Mouse (Mus musculus) midbrain, postnatal 0 days (tissue): ENCODE measurements around the gene Tcl1b2. TPM values are rescaled to one million over a fixed set of nuclear protein-coding genes. Genes with fewer than 3 reads are reported as not detected.
"Not testable (repeated sequence)": the region's sequence is repeated elsewhere in the genome, so short reads cannot be mapped to it uniquely, and the experiment has no call there.

Experiments
- ATAC-seq: fragments of 200-750 bp; cut with Nextera tagmentation; 2 replicates; pipeline ENCODE4 v1.8.0; 2017; ENCODE audit warnings: moderate number of reproducible peaks, mild to moderate bottlenecking, moderate TSS enrichment, moderate library complexity; ENCODE audit not compliant: low FRiP score
- DNase-seq: peaks from one replicate; pipeline ENCODE4 v3.0.0-alpha.2; 2015; ENCODE audit warnings: low spot score
- H3K27ac ChIP-seq: fragments of 300-500 bp; sonication (generic); 2 replicates; pipeline ENCODE4 v1.5.1; 2014; ENCODE audit warnings: low read depth, mild to moderate bottlenecking, low read length, mixed read lengths
- H3K27me3 ChIP-seq: fragments of 300-500 bp; sonication (generic); 2 replicates; pipeline ENCODE4 v1.6.1; 2014; ENCODE audit warnings: low read length, control low read depth, mixed read lengths; ENCODE audit not compliant: insufficient read depth
- H3K36me3 ChIP-seq: fragments of 300-500 bp; sonication (generic); 2 replicates; pipeline ENCODE4 v1.6.1; 2014; ENCODE audit warnings: low read length, control low read depth, mixed read lengths; ENCODE audit not compliant: insufficient read depth
- H3K4me1 ChIP-seq: fragments of 300-500 bp; sonication (generic); 2 replicates; pipeline ENCODE4 v1.6.1; 2014; ENCODE audit warnings: mild to moderate bottlenecking, control low read depth, antibody characterized with exemption, low read length, mixed read lengths; ENCODE audit not compliant: insufficient read depth
- H3K4me2 ChIP-seq: fragments of 300-500 bp; sonication (generic); 2 replicates; pipeline ENCODE4 v1.6.1; 2014; ENCODE audit warnings: low read depth, mild to moderate bottlenecking, low read length, mixed read lengths; ENCODE audit not compliant: poor library complexity, severe bottlenecking
- H3K4me3 ChIP-seq: fragments of 300-500 bp; sonication (generic); 2 replicates; pipeline ENCODE4 v1.5.1; 2014; ENCODE audit warnings: low read depth, mild to moderate bottlenecking, low read length, moderate library complexity
- H3K9ac ChIP-seq: fragments of 300-500 bp; sonication (generic); replicated peaks from 2 replicates; pipeline ENCODE4 v1.6.1; 2014; ENCODE audit warnings: mild to moderate bottlenecking, low read length, moderate library complexity, mixed read lengths; ENCODE audit not compliant: poor library complexity, severe bottlenecking
- H3K9me3 ChIP-seq: fragments of 300-500 bp; sonication (generic); 2 replicates; pipeline ENCODE4 v1.6.1; 2016; ENCODE audit warnings: low read length, control low read depth
- CTCF ChIP-seq: IDR thresholded peaks from 2 replicates; pipeline ENCODE4 v1.5.1; 2016; ENCODE audit warnings: antibody characterized with exemption, mild to moderate bottlenecking
- WGBS: fragments of 180-500 bp; shearing (Covaris S2); extraction: QIAGEN DNeasy Blood & Tissue Kit; methylation state at CpG from one replicate; pipeline ENCODE4 v1.1.7; 2014; 5-methylcytosine and 5-hydroxymethylcytosine counted together
- polyA plus RNA-seq: library from polyadenylated mRNA; unstranded; fragments of >200 nt; fragmentation: Nextera tagmentation; extraction: Ambion mirVana; gene quantifications from 2 replicates; pipeline ENCODE4 v1.2.1, GENCODE M21; 2015
- total RNA-seq: library from RNA; depleted of rRNA; stranded (reverse); fragments of >200 nt; gene quantifications from 2 replicates; pipeline ENCODE4 v1.2.3, GENCODE M21; 2014

The Tcl1b2 gene
- total and polyA plus RNA-seq, 2 experiments from 2014 or later: not detected

GRCm38 (mm10) chr12:105158842-105159241 lies 13.0 kb downstream of the Tcl1b2 start:
- DNase-seq (no peak), ATAC-seq (no peak)
- H3K27me3 ChIP-seq: no peaks in the 10 kb centered on the region
- TF ChIP-seq CTCF: no peak
- H3K4me3 ChIP-seq: no peak overlapping the region
- no peaks in the 10 kb centered on the region for H3K9me3 ChIP-seq
- H3K9ac ChIP-seq: no peak overlapping the region
- H3K27ac ChIP-seq: no peak overlapping the region
- no peaks in the 10 kb centered on the region for H3K36me3 ChIP-seq
- no peak overlapping the region for H3K4me2 ChIP-seq
- 88% methylated on average over 6 of the region's 6 CpGs for WGBS
- no peaks in the 10 kb centered on the region for H3K4me1 ChIP-seq

- WGBS: 88% methylated on average over 4 of the region's 4 CpGs
- H3K9me3 ChIP-seq: no peaks in the 10 kb centered on the region
- ATAC-seq (no peak), DNase-seq (no peak)
- no peaks in the 10 kb centered on the region for H3K4me1 ChIP-seq
- H3K36me3 ChIP-seq: no peaks in the 10 kb centered on the region
- H3K4me2 ChIP-seq: no peak within 1 kb of the TSS
- H3K27me3 ChIP-seq: no peaks in the 10 kb centered on the region
- no peak within 1 kb of the TSS for H3K9ac ChIP-seq
- TF ChIP-seq CTCF: no peak
- no peak within 1 kb of the TSS for H3K4me3 ChIP-seq
- H3K27ac ChIP-seq: no peak within 1 kb of the TSS
These were observed 13.6 kb downstream of the Tcl1b2 start, which contains the start of gene Tcl1b1 for GRCm38 (mm10) chr12:105159390-105159789. Tcl1b1 (plus strand) TSS chr12:105159690.

- Histone ChIP-seq H3K27ac (no peak overlapping the region), H3K27me3 (no peaks in the 10 kb centered on the region), H3K4me3 (no peak overlapping the region), H3K4me1 (no peaks in the 10 kb centered on the region), H3K9ac (no peak overlapping the region), H3K4me2 (no peak overlapping the region), H3K36me3 (no peaks in the 10 kb centered on the region), H3K9me3 (no peaks in the 10 kb centered on the region)
- TF ChIP-seq CTCF: no peak
- DNase-seq: no peak
- 73% methylated on average over 3 of the region's 3 CpGs for WGBS
- ATAC-seq: no peak
These were observed 20.9 kb downstream of the Tcl1b2 start for GRCm38 (mm10) chr12:105166734-105167133.

GRCm38 (mm10) chr12:105173366-105173765 lies 27.6 kb downstream of the Tcl1b2 start:
- H3K27ac ChIP-seq: no peak overlapping the region
- H3K4me2 ChIP-seq: no peak overlapping the region
- DNase-seq: no peak
- no peaks in the 10 kb centered on the region for H3K27me3 ChIP-seq
- H3K9ac ChIP-seq: no peak overlapping the region
- H3K9me3 ChIP-seq: no peaks in the 10 kb centered on the region
- H3K4me1 ChIP-seq: no peaks in the 10 kb centered on the region
- no peak for ATAC-seq
- H3K4me3 ChIP-seq: no peak overlapping the region
- TF ChIP-seq CTCF: no peak
- no peaks in the 10 kb centered on the region for H3K36me3 ChIP-seq
- WGBS: 88% methylated on average over 2 of the region's 2 CpGs

DNA sequence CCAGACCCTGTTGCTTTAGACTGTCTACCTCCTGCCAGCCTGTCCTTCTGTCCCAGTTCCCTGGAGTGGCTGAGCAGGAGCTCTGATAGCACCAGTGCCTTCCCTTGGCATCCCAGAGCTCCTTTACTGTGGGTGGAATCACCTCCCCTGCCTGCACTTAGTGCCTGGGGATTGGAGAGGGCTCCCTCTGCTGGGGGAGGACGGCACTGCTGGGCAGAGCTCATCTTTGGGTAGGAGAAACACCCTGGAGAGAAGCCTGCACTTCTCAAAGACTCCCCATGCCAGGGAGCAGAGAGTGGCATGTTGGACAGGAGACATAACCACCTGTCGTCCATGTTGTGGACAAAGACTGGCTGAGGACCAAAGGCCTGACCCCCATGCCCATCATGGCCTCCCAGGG lies 28.5 kb downstream of the Tcl1b2 start:
- not testable (repeated sequence) for H3K27ac ChIP-seq, ATAC-seq, H3K4me1 ChIP-seq, H3K4me3 ChIP-seq, H3K9me3 ChIP-seq, H3K9ac ChIP-seq, H3K27me3 ChIP-seq, H3K36me3 ChIP-seq, DNase-seq, H3K4me2 ChIP-seq
- peak; percentile 29; the same call in 1 of the 2 replicates for TF ChIP-seq CTCF
- WGBS: 33% methylated on average over 2 of the region's 2 CpGs

DNA sequence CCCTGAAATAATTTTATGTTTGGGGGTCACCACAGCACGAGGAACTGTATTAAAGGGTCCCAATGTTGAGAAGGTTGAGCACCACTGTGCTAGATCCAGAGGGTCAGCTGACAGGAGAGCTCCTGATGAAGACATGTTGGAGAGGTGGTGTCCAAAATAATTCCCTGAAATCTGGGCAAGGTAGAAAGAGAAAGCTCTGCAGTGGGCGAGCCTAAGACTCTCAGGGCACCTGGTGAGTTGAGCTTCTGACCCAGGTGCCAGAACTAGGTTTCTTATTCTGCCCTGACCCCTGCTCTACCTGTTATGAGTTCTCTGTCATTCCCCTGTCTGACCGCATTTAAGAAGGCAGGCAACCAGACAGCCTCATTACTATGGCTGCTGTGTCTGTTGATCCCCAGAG lies 30.2 kb downstream of the Tcl1b2 start, which contains the start of gene Tcl1b5:
Gene Tcl1b5 (plus strand): TSS at position 301 of the 400 bp plus-strand sequence.
- WGBS: 67% methylated on average over 3 of the region's 3 CpGs
- not testable (repeated sequence) for H3K4me3 ChIP-seq, H3K36me3 ChIP-seq, DNase-seq, H3K27me3 ChIP-seq, H3K4me1 ChIP-seq, H3K9ac ChIP-seq, H3K9me3 ChIP-seq, ATAC-seq, H3K4me2 ChIP-seq, H3K27ac ChIP-seq

GRCm38 (mm10) chr12:105181040-105181644 lies 35.3 kb downstream of the Tcl1b2 start:
- not testable (repeated sequence) for H3K4me2 ChIP-seq, H3K36me3 ChIP-seq, H3K4me1 ChIP-seq, H3K9ac ChIP-seq, H3K4me3 ChIP-seq, H3K9me3 ChIP-seq, H3K27ac ChIP-seq, ATAC-seq, H3K27me3 ChIP-seq, DNase-seq
- 79% methylated on average over 4 of the region's 4 CpGs for WGBS
